9 mouse cellular contexts compared by ENCODE assay signal in the genomic region with DNA sequence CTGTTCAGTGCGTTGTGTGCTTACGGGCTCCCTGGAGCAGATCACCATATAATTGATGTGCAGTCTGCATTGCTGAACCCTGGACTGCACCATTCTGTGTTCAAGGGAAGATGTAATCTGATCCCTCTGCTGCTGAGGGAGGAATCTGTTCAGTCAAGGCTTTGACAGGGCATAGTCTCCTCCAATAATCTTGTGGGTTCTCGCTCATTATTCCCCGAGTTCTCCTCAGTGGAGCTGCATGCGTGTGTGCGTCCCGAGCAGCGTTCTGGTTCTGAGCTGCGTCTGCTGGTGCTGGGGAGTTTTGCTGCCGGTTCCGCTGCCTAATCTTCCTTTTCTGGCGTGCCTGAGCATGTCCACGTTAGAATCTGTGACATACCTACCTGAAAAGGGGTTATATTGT.
DNase-seq lines count a peak whose midpoint lies in the region; ATAC-seq lines count a peak whose summit lies in the region.
"Had no signal": no experiment of that assay in that cellular context is flagged by ENCODE, and none has a peak within 500 bp of the region (broad histone marks: within the 10 kb centered on the region; RNA-seq: fewer than 3 reads in every experiment).

No protein-coding gene starts in this region.

- peak overlapping the region; percentile 72 for H3K9ac ChIP-seq in forebrain, embryonic 16.5 days (replicated peaks; ENCODE audit: low read depth, low read length)
- peak overlapping the region; percentile 31 for H3K9ac ChIP-seq in lung, embryonic 15.5 days

- peak; percentile 58 for DNase-seq in 416B (ENCODE audit: low read depth)
- peak; percentile 74 for DNase-seq in cerebellum, adult 11 months
- peak; percentile 80 for DNase-seq in hindbrain, embryonic 10.5 days (ENCODE audit: low spot score)
- DNase-seq in layer of hippocampus, adult 8-10 months (ENCODE audit: low spot score in 2 of 2) = peak; percentile 80 to 86
- DNase-seq in retina, postnatal 1 day = peak; percentile 96
- no peak for DNase-seq in thymus, postnatal 36 days

- no peaks in the 10 kb centered on the region for H3K9me3 ChIP-seq in forebrain, embryonic 16.5 days (ENCODE audit: control insufficient read depth, low read length)
- H3K9me3 ChIP-seq in hindbrain, embryonic 10.5 days = no peaks in the 10 kb centered on the region
- H3K9me3 ChIP-seq in lung, embryonic 15.5 days = no peaks in the 10 kb centered on the region
- H3K9me3 ChIP-seq: G1E had no signal

- 3% methylated on average over 13 of the region's 13 CpGs for WGBS in forebrain, embryonic 16.5 days
- 10% methylated on average over 13 of the region's 13 CpGs for WGBS in hindbrain, embryonic 10.5 days
- WGBS in lung, embryonic 15.5 days = 5% methylated on average over 13 of the region's 13 CpGs

- H3K36me3 ChIP-seq in forebrain, embryonic 16.5 days (ENCODE audit: control insufficient read depth, insufficient read depth) = no peaks in the 10 kb centered on the region
- no peaks in the 10 kb centered on the region for H3K36me3 ChIP-seq in hindbrain, embryonic 10.5 days
- H3K36me3 ChIP-seq in lung, embryonic 15.5 days = no peaks in the 10 kb centered on the region

- peak overlapping the region; percentile 59 for H3K4me2 ChIP-seq in forebrain, embryonic 16.5 days (ENCODE audit: low read length)
- peak overlapping the region; percentile 69 for H3K4me2 ChIP-seq in lung, embryonic 15.5 days

- peak; percentile 96 for ATAC-seq in forebrain, embryonic 16.5 days
- ATAC-seq in lung, embryonic 15.5 days (ENCODE audit: borderline replicate concordance, extremely low read depth, low FRiP score, low TSS enrichment) = peak; percentile 99

- H3K27ac ChIP-seq in forebrain, embryonic 16.5 days (ENCODE audit: low read length) = peak overlapping the region; percentile 86
- H3K27ac ChIP-seq in hindbrain, embryonic 10.5 days = peak overlapping the region; percentile 85
- peak overlapping the region; percentile 70 for H3K27ac ChIP-seq in lung, embryonic 15.5 days

- H3K4me3 ChIP-seq in forebrain, embryonic 16.5 days (replicated peaks; ENCODE audit: low read length) = peak overlapping the region; percentile 57
- H3K4me3 ChIP-seq in hindbrain, embryonic 10.5 days = peak overlapping the region; percentile 59
- peak overlapping the region; percentile 42 for H3K4me3 ChIP-seq in lung, embryonic 15.5 days

- H3K27me3 ChIP-seq in forebrain, embryonic 16.5 days (replicated peaks; ENCODE audit: control insufficient read depth, insufficient read depth, low read length) = no peaks in the 10 kb centered on the region
- H3K27me3 ChIP-seq in hindbrain, embryonic 10.5 days (ENCODE audit: insufficient read depth, poor library complexity, severe bottlenecking) = no peaks in the 10 kb centered on the region
- H3K27me3 ChIP-seq in lung, embryonic 15.5 days = no peaks in the 10 kb centered on the region

- H3K4me1 ChIP-seq in forebrain, embryonic 16.5 days (replicated peaks; ENCODE audit: control insufficient read depth, insufficient read depth, low read length) = peaks cover 12% of the 10 kb centered on the region
- H3K4me1 ChIP-seq in hindbrain, embryonic 10.5 days (replicated peaks) = peaks cover 36% of the 10 kb centered on the region
- H3K4me1 ChIP-seq in lung, embryonic 15.5 days = no peaks in the 10 kb centered on the region; the same call in 1 of the 2 replicates

Comparison
In these comparisons a context has a peak if more than half of its experiments do, and no peak if none do; other contexts are left out.
1. DNase-seq: peak in 416B (single experiment), cerebellum, adult 11 months (single experiment), hindbrain, embryonic 10.5 days (single experiment), layer of hippocampus, adult 8-10 months (2 of 2) and retina, postnatal 1 day (single experiment); none in thymus, postnatal 36 days (0 of 2).
2. Peak in every context shown above with its lines, with median percentiles within 50 percentile points of each other: H3K27ac ChIP-seq and H3K4me3 ChIP-seq.